Mouse (Mus musculus) cerebellum, adult 18-20 months (tissue): ENCODE measurements around the gene Vps11.
"Not testable (repeated sequence)": the region's sequence is repeated elsewhere in the genome, so short reads cannot be mapped to it uniquely, and the experiment has no call there.

Source experiments
- DNase-seq, 2 experiments: peaks; one replicate each; pipeline ENCODE4 v3.0.0; 2021

The Vps11 gene

DNA sequence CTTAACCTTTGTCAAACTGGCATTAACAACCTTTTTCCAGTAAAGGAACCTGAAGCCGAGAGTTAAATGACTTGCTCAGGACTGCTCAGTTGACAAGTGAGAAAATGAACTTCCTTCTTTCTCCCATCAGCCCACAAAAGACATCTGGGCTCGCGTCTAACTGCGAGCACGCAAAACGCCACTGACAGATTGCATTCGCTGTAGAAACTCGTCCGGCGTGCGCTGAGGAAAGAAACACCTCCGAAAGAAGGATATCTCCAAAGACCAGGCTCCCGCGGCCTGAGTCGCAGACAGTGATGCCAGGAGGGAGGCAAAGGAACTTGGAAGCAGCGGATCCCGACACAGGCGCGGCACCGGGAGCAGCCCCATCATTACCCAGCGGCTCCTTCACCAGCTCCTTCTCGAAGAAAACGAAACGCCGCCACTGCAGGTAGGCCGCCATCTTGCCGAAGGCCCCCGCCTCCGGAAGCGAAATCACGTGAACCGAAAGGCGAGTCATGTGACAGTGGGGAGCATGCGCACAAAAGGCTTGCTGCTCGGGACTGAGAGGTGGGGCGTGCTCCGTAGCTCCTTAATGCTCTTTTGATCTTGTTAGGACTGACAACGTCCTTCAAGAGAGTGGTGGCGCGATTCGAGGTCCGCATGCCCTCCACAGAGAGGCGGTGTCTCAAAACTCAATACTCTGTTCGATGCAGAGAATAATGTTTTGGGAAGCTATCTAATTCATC is at the start of gene Vps11:
Vps11 (minus strand) TSS at position 481 of the 728 bp plus-strand sequence.
- peak; percentile 91 to 94 for DNase-seq

DNA sequence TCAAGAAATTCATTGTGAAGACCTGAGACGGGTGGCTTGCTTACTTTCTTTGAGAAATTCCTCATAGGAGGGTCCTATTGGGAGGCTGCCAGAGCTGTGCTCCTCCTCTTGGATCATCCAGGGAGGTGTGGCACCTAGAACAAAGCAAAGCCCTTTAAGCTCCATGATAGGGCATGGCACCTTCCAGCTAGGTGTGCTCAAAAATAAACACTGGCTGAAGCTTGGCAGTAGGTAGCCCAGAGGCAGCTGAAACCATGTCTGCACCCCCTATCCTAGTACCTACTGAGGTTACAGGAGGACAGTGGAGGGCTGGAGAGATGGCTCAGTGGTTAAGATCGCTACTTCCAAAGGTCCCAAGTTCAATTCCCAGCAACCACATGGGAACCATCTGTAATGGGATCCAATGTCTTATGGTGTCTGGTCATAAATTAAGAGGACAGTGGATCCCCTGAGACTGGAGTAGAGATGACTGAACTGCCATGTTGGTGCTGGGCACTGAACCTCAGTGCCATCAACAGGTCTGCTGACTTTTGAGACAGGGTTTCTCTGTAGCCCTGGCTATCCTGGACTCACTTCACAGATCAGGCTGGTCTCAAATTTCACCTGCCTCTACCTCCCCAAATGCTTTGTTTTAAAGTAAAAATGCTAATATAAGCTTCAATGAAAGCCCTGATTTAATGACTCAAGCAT is 49.3 kb upstream of the Vps11 start:
- no peak for DNase-seq

DNA sequence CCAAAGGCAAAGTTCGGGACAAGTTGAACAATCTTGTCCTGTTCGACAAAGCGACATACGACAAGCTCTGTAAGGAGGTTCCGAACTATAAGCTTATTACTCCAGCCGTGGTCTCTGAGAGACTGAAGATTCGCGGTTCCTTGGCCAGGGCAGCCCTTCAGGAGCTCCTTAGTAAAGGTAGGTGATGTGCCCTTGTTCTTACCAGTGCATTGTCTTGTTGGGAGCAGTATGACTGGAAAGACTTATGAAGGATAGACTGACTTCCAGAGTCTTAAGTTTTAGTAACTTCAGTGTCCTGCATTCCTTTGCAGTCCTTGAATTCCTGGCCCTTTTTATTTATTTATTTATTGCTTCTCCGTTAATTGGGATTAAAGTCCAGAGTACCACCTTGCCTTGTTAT is 47.2 kb upstream of the Vps11 start:
- not testable (repeated sequence) for DNase-seq

DNA sequence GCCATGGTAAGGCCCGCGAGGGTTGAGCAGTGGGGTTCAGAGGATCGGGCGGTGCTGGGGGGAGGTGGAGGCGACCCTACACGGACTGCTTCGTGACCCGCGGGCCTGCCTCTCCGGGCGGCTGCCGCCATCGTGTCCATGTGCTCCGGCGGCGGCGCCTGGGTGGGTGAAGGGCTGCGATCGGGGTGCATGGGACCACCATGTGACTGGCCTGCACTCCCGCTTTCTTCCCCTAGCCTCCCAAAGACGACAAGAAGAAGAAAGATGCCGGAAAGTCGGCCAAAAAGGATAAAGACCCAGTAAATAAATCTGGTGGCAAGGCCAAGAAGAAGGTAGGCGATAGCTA is 46.3 kb upstream of the Vps11 start:
- no peak for DNase-seq

DNA sequence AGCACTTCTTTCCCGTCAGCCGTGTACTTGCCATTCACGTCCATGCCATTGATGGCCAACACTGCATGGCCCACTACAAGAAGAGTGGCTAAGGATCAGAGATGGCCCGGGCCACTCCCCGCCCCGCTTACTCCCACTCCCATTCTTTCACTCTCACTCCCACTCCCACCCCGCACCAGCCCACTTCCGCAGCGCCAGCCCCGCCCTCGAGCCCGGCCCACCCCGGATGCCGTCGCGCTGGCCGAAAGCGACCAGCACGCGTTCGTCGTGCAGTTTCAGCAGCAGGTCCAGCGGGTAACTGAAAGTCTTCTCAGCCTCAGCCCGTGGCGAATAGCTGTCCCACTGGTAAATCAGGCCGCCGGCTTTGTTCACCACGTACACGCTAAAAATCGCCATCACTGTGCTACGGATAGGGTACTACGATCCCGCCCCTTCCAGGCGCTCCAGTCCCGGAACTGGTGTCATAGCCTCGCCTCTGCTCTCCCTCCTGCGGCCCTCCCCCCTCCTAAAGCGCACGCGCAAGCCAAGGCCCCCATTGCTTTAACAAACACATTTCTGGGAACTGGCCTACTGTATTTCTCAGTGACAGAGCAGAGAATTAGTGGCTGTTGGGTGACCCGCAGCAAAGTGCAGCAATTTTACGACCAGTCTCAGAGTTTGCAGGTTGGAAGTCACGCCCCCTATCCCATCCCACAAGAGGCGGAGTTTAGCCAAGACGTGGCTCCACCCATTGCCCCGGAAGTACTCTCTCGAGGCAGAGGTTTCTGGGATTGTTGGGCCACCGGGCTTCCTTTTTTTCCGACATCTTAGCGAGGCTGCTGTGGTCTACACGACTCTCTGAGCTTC is 45.7 kb upstream of the Vps11 start, which contains the start of the genes Rps25 and Trappc4:
Rps25 (plus strand) TSS at position 234 of the 846 bp plus-strand sequence.
Trappc4 (minus strand) TSS at position 695 of the 846 bp plus-strand sequence.
- DNase-seq: peak; percentile 93

DNA sequence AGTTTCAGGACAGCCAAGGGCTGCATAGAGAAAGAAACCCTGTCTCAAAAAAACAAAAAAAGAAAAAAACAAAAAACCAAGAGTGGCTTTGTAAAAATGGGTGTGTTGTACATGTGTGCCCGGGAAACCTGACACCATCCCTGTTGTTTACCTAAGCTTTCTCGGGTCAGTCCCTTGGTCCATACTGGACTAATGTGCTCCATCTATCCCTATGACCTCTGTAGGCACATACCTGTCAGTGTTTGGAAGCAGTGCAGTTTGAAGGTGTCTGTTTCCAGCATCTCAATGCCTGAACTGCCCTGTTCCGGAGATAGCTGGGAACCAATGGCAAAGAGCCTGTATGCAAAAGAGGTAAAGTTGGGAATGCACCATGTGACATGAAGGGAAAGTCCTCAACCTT is 43.5 kb upstream of the Vps11 start:
- DNase-seq: no peak

DNA sequence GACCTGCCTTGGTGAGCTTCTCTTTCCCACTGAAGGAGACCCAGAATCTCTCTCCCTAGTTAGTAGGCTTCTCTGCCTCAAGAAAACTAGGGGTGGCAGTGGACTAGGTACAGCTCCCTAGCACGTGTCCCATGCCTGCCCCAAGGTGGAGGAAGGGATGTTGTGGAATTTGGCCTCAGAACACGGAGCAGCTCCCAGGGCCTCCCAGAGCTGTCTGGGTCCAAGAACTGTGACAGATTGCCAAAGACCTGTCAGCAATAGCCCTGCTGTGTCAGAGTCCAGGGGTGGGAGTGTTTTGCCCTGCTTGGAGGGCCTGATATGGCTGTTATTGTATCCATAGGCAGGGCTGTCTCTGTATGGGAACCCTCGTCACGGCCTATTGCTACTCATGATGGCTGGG is 39.6 kb upstream of the Vps11 start:
- DNase-seq: no peak

DNA sequence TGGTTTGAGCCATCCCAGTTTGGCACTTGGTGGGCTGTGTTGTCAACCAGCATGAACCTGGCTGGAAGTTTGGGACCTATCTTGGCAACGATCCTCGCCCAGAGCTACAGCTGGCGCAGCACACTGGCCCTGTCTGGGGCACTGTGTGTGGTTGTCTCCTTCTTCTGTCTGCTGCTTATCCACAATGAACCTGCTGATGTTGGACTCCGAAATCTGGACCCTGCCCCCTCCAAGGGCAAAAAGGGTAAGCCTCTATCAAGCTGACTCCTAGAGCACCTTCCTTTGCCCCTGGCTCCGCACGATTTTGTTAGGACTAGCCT is 38.3 kb upstream of the Vps11 start:
- no peak for DNase-seq

DNA sequence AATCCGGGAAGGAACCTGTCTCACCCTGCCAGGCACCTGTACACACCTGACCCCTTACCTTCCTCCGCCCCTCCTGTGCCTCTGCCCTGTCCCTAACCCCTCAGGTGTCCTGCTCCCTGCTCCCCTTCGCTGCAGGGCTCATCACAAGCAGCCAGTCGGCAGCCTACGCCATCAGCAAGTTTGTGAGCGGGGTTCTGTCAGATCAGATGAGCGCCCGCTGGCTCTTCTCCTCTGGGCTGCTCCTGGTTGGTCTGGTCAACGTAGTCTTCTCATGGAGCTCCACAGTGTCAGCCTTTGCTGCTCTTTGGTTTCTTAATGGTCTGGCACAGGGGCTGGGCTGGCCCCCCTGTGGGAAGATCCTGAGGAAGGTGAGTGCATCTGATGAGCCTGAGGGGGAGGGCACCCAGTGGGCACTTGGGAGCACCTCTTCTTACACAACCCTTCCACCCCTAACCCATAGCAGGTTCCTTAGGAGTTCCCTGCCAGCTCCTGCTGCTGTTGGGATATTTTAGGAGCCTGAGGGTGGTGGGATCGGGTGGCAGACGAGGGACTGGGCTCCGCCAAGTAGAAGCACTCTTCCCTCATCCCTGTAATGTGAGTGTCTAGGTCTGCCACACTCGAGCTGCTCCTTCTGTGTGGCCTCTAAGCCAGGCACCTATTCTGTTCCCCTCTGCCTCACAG is 37.8 kb upstream of the Vps11 start:
- no peak for DNase-seq

DNA sequence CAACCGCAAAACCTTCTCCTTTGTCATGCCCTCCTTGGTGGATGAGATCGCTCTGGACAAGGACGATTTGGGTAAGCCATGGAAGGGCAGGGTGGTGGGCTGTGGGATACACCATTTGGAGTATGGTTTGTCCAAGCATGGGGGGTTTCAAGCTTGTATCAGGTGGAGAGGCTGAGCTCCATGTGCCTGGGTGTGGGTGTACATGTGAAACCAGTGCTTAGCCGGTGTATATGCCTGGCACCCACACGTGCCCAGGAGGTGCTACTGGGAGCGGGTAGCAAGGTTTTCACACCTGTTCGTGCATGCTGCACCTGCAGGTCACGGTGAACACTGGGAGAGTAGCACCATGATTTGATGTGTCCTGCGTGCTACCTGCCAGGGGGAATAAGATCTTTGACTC is 37.1 kb upstream of the Vps11 start:
- DNase-seq: no peak

DNA sequence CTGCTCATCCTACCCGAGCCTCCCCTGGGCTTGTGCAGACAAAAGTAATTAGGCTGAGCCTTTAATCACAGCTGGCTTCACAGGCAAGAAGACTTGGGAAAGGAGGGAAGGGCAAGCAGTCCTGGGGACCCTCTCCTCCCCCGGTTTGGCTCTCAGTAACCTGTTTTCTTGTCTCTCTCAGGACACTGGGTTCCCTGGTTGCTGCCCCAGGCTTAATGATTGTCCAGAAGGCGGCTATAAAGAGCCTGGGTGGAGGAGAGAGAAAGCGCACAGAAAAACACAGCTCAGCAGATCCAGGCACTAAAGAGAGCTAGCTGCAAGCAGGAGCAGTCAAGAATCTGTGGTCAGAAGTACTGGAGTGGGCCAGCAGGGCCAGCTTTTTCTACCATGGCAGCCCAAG is 36.6 kb upstream of the Vps11 start:
- no peak for DNase-seq

DNA sequence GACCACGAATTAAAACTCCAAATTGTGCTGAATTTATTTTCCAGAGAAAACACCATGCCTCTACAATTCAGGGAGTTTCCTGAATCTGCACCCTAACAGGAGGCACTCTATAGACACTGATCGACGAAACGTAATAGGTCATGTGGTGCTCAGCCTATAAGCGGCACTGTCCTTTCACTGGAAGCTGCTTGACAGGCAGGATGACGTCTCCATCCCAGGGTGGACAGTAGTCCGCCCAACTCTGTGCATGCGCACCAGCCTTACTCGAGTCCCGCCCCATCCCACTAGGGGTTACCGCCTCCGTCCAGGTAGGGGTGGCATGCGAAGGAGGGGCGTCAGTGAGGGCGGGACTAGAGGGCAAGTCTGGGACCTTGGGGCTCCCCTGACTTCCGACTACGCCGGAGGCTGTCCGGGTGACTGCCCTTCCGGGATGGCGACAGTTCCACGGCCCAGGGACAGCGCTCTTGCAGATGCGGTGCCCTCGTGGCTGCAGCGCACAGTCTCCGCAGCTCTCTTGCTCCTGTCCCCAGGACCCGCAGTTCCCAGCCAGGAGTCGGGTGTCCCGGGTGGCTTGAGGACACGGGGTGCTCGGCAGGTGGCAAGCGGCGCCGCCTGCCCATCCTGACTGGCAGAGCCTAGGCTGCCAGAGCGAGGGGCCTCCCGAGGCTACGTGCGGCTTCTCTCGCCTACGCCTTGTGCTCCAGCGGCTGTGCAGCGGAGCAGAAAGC is 35.4 kb upstream of the Vps11 start, which contains the start of gene Slc37a4:
Slc37a4 (plus strand) TSS at position 169 of the 728 bp plus-strand sequence.
- peak; percentile 94 to 100 for DNase-seq

DNA sequence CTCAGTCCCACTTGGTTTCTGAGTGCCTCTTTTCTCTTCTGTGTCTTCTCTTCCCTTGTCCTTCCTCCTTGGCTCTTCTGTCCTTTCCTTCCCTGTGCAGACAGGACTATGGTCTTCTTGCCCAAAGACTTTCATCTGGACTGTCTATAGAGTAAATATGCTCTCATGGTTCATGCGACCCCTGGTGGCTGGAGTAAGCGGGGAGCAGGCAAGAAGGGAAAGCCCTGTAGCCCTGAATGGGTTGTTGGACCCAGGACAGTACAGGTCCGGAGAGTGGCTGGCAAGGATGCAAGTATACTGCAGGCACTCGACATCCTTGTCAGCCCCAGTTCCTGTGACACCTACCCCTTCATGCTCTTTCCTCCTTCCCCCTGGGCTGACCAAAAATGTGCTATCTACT is 30.0 kb upstream of the Vps11 start:
- DNase-seq: peak; percentile 75 to 79

DNA sequence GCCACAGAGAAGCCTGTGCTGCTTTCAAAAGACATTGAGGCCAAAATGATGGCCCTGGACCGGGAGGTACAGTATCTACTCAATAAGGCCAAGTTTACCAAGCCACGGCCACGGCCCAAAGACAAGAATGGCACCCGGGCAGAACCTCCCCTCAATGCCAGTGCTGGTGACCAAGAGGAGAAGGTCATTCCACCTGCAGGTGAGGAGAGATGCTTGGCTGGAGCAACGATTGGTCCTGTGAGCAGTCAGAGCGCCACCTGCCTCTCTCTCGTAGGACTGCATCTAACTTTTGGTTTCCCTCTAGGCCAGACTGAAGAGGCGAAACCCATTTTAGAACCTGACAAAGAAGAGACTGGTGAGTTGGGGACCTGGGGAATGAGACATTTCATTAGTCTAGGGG is 27.8 kb upstream of the Vps11 start:
- DNase-seq: peak; percentile 72 to 75

DNA sequence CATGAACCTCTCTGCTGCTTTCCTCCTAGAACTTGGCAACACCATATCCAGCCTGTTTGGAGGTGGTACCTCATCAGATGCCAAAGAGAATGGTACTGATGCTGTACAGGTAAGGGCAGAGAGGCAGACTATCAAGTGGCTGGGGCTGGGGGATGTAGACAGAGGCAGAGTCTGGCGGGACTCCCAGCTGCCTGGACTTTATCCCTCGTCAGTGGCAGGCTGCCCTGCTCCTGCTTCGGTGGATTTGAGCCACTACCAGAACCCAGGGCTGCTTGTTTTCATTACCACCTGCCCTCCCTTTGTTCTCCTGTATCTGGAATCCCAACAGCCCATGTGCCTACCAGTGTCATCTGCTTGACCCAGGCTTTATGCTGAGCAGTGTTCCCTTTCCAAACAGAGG is 25.8 kb upstream of the Vps11 start:
- no peak for DNase-seq

DNA sequence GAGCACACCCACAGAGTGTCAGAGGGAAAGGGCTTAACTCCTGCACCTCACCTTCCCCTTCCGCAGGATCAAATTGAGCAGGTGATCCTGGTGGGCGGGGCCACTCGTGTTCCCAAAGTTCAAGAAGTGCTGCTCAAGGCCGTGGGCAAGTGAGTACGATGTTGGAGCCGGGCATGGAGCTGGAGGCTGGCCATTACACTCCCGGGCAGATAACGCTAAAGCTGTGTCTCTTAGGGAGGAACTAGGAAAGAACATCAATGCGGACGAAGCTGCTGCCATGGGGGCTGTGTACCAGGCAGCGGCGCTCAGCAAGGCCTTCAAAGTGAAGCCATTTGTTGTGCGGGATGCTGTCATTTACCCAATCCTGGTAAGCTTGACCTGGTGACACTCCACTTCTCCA is 23.1 kb upstream of the Vps11 start:
- no peak for DNase-seq

DNA sequence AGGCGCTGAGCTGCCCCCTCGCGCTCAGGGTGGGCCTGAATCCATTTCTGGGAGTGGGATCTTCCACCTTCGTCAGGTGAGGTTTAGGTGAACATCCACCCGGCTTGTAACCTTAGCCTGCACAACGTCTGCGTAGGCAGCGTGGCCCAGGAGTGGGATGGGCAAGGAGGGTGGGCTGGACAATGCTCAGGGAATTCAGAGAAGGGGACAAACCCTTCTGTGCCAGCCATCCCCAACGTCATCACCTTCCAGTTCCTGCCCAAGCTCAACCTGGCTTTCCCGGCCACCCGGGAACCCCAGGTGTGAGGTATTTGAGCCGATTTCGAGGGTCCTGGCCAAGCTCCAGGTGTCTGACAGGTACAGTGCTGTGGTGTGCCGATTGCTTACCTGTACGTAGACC is 18.4 kb upstream of the Vps11 start:
- DNase-seq: peak; percentile 31 to 50

DNA sequence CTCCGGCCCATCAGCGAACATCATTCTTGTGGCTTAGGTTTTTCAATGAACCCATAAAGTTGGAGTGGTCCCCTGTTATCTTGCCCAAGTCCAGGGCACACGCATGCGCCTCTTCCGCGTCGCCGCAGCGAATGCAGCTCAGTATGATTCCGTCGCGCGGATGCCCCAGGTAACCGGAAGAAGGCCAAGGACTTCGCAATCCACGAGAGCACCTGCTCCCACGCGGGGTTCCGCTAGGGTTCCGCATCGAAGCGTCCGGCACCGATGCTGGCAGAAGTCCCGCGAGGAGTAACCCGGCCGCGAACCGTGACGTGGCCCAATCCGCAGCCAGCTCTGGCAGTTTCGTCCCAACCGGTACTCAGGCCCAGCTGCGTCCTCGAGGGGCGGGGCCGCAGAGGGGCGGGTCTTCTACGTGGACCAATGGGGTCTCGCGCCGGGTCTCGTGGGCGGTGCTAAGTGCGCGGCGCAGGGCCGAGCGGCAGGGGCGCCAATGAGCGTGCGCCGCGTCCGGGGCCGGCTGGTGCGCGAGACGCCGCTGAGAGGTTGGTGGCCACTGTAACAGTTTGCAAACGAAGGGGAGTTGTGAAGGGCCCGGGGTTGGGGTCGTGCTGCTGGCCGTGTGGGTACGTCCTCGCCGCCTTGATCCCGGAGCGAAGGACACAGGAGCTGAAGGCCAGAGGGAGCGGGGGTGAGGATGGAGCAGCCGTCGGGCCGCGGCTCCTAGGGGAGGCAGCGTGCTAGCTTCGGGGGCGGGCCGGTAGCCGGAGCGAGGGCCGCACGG is 17.8 kb upstream of the Vps11 start, which contains the start of gene Hyou1:
Hyou1 (plus strand) TSS at position 437 of the 781 bp plus-strand sequence.
- DNase-seq: peak; percentile 99 to 100

DNA sequence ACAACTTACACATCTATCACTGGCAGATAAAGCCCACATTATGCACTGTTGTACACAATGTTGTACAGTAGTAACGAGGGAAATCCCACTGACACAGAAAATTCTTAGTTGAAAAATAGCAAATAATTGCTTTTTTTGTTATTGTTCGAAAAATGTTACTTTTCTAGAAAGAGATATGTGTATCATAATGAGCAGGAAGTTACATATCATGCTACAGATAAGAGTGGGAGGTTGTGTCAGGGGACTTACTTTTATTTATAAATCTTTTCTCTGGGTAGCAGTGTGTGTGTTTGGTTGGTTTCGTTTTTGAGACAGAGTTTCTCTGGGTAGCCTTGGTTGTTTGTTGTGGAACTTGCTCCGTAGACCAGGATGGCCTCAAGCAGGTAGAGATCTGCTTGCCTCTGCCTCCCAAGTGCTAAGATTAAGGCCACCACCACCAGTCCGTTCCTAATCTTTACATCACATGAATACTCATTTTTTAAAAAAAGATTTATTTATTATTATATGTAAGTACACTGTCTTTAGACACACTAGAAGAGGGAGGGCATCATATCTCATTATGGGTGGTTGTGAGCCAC is 16.8 kb upstream of the Vps11 start:
- no peak for DNase-seq

DNA sequence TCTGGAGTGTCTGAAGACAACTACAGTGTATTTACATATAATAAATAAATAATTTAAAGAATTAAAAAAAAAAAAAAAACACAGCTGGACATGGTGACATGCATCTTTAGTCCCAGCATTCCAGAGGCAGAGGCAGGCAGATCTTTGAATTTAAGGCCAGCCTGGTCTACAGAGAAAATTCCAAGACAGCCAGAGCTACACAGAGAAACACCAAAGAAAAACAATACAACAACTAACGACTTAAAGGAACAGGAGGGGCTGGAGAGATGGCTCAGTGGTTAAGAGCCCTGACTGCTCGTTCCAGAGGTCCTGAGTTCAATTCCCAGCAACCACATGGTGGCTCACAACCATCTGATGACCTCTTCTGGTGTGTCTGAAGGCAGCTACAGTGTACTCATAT is 15.9 kb upstream of the Vps11 start:
- not testable (repeated sequence) for DNase-seq

DNA sequence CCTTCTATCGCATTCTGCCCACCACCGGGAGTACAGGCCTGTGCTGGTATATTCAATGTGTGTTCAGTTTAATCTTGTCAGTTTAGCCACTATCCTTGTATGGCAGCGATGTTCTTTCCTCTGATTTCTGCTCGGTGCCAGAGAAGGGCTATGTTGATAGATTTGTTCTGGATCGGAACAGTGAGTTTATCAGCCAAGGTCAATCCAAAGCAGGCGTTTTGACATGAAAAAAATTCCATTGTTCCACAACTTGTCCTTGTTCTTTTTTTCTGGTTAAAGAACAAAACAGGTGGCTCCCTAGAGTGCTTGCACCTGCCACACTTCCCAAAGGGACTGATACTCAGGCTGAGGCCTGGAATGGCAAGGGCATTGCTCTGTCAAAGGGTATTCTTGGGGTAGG is 14.7 kb upstream of the Vps11 start:
- no peak for DNase-seq
